Mouse (Mus musculus) ES-CJ7 (cell line): Measurements from ENCODE around the gene Kif22.
"Not testable (repeated sequence)": the region's sequence is repeated elsewhere in the genome, so short reads cannot be mapped to it uniquely, and the experiment has no call there.

Experiments used
- DNase-seq: peaks from one replicate; pipeline ENCODE4 v3.0.0; 2011; ENCODE audit warnings: low read depth, low spot score

The Kif22 gene

GRCm38 (mm10) chr7:127041851-127042672 lies at the start of gene Kif22:
Gene Kif22, minus strand, starts transcription at chr7:127042471.
- peak; percentile 84 for DNase-seq

GRCm38 (mm10) chr7:127091114-127091896 lies 49.0 kb upstream of the Kif22 start, which contains the start of gene AI467606:
Gene AI467606, plus strand, starts transcription at chr7:127091359.
- DNase-seq, result peak; percentile 95

GRCm38 (mm10) chr7:127090154-127091113 lies 48.2 kb upstream of the Kif22 start:
- no peak for DNase-seq

- DNase-seq, result peak; percentile 61
Measured at GRCm38 (mm10) chr7:127088901-127089845, 46.9 kb upstream of the Kif22 start.

GRCm38 (mm10) chr7:127088083-127088482 lies 45.8 kb upstream of the Kif22 start:
- no peak for DNase-seq

- not testable (repeated sequence) for DNase-seq
Measured at GRCm38 (mm10) chr7:127087278-127088010, 45.2 kb upstream of the Kif22 start, which contains the start of gene Zg16. Gene Zg16, minus strand, starts transcription at chr7:127087328.

GRCm38 (mm10) chr7:127085751-127086150 lies 43.5 kb upstream of the Kif22 start:
- DNase-seq, result not testable (repeated sequence)

GRCm38 (mm10) chr7:127084794-127085193 lies 42.5 kb upstream of the Kif22 start:
- no peak for DNase-seq

- DNase-seq, result no peak
Measured at GRCm38 (mm10) chr7:127083689-127084088, 41.4 kb upstream of the Kif22 start.

GRCm38 (mm10) chr7:127082995-127083394 lies 40.7 kb upstream of the Kif22 start:
- DNase-seq, result no peak

GRCm38 (mm10) chr7:127082271-127082670 lies 40.0 kb upstream of the Kif22 start:
- no peak for DNase-seq

GRCm38 (mm10) chr7:127080045-127080444 lies 37.8 kb upstream of the Kif22 start:
- DNase-seq, result peak; percentile 48

- DNase-seq, result peak; percentile 27
Measured at GRCm38 (mm10) chr7:127077692-127078091, 35.4 kb upstream of the Kif22 start.

- DNase-seq, result no peak
Measured at GRCm38 (mm10) chr7:127076188-127076587, 33.9 kb upstream of the Kif22 start.

GRCm38 (mm10) chr7:127073221-127073620 lies 30.9 kb upstream of the Kif22 start:
- DNase-seq, result no peak

GRCm38 (mm10) chr7:127070871-127071413 lies 28.7 kb upstream of the Kif22 start:
- no peak for DNase-seq

- DNase-seq, result no peak
Measured at GRCm38 (mm10) chr7:127066317-127066716, 24.0 kb upstream of the Kif22 start.

GRCm38 (mm10) chr7:127065538-127065937 lies 23.3 kb upstream of the Kif22 start:
- DNase-seq, result no peak

GRCm38 (mm10) chr7:127055026-127055585 lies 12.8 kb upstream of the Kif22 start:
- DNase-seq, result no peak
